In genomic region chr2:110362432-110363283, GRCm38 (mm10) we compare ENCODE assay signal across 8 mouse cellular contexts. TPM values are rescaled to one million over a fixed set of nuclear protein-coding genes. Genes with fewer than 3 reads are reported as not detected.
DNase-seq lines count a peak whose midpoint lies in the region; ATAC-seq and TF ChIP-seq lines count a peak whose summit lies in the region.

Gene Fibin, minus strand, starts transcription at chr2:110363183.

- no peak for TF ChIP-seq POLR2A in brain, embryonic 14.5 days (IDR thresholded peaks at IDR 0.05; ENCODE audit: borderline replicate concordance, extremely low read depth, insufficient read depth, insufficient read length, poor library complexity, severe bottlenecking)
- TF ChIP-seq POLR2A in liver, adult 2 months (IDR thresholded peaks at IDR 0.05; ENCODE audit: extremely low read depth, insufficient read depth, low read length), result no peak

- peak within 1 kb of the TSS; percentile 56 for H3K9ac ChIP-seq in forebrain, embryonic 11.5 days (ENCODE audit: low read length)
- peak within 1 kb of the TSS; percentile 69 for H3K9ac ChIP-seq in heart, embryonic 14.5 days (ENCODE audit: low read length)
- peak within 1 kb of the TSS; percentile 67 for H3K9ac ChIP-seq in kidney, postnatal 0 days (ENCODE audit: low read depth, low read length)
- peak within 1 kb of the TSS; percentile 52 for H3K9ac ChIP-seq in liver, adult 2 months (ENCODE audit: low read depth, low read length)

- no peaks in the 10 kb centered on the region for H3K79me2 ChIP-seq in liver, adult 2 months (ENCODE audit: control insufficient read depth, insufficient read depth, low read length)

- H3K36me3 ChIP-seq in forebrain, embryonic 11.5 days (ENCODE audit: control insufficient read depth, insufficient read depth, low read length), result no peaks in the 10 kb centered on the region
- no peaks in the 10 kb centered on the region for H3K36me3 ChIP-seq in heart, embryonic 14.5 days (ENCODE audit: control insufficient read depth, insufficient read depth, low read length)
- no peaks in the 10 kb centered on the region for H3K36me3 ChIP-seq in kidney, postnatal 0 days (ENCODE audit: insufficient read depth, low read length)
- no peaks in the 10 kb centered on the region for H3K36me3 ChIP-seq in liver, adult 2 months (ENCODE audit: control insufficient read depth, insufficient read depth, low read length)

- H3K27me3 ChIP-seq in forebrain, embryonic 11.5 days (ENCODE audit: control insufficient read depth, insufficient read depth, low read length), result peaks cover 3% of the 10 kb centered on the region; the same call in 1 of the 2 replicates
- H3K27me3 ChIP-seq in heart, embryonic 14.5 days (ENCODE audit: control insufficient read depth, insufficient read depth, low read length), result no peaks in the 10 kb centered on the region
- H3K27me3 ChIP-seq in kidney, postnatal 0 days (ENCODE audit: insufficient read depth, low read length), result no peaks in the 10 kb centered on the region
- no peaks in the 10 kb centered on the region for H3K27me3 ChIP-seq in liver, adult 2 months (ENCODE audit: control insufficient read depth, insufficient read depth, low read length)

- no peak within 1 kb of the TSS for H3K27ac ChIP-seq in forebrain, embryonic 11.5 days (ENCODE audit: low read depth, low read length)
- peak within 1 kb of the TSS; percentile 2 to 49; a peak in 2 of 4 replicates for H3K27ac ChIP-seq in heart, embryonic 14.5 days (replicated peaks in 1 of 2; ENCODE audit: control insufficient read depth in 1 of 2, insufficient read depth in 1 of 2, low read depth in 2 of 2, low read length in 2 of 2)
- peak within 1 kb of the TSS; percentile 57; the same call in 1 of the 2 replicates for H3K27ac ChIP-seq in kidney, postnatal 0 days
- H3K27ac ChIP-seq in liver, adult 2 months (replicated peaks; ENCODE audit: insufficient read depth, low read depth, low read length), result no peak within 1 kb of the TSS

- H3K9me3 ChIP-seq in forebrain, embryonic 11.5 days (ENCODE audit: control insufficient read depth, low read length), result no peaks in the 10 kb centered on the region
- no peaks in the 10 kb centered on the region for H3K9me3 ChIP-seq in heart, embryonic 14.5 days (ENCODE audit: control insufficient read depth, low read length)
- no peaks in the 10 kb centered on the region for H3K9me3 ChIP-seq in kidney, postnatal 0 days (replicated peaks; ENCODE audit: low read length)

- DNase-seq in brain, embryonic 14.5 days (ENCODE audit: low read depth), result peak; percentile 70
- DNase-seq in forebrain, embryonic 11.5 days (ENCODE audit: low spot score), result peak; percentile 76
- peak; percentile 76 for DNase-seq in kidney, postnatal 0 days (ENCODE audit: low spot score)
- DNase-seq in liver, adult 2 months (ENCODE audit: extremely low read depth, low read depth, low spot score), result peak; percentile 69
- DNase-seq in neural tube, embryonic 10.5 days (ENCODE audit: extremely low spot score, low spot score), result peak; percentile 72
- DNase-seq in urinary bladder, adult 2 months (ENCODE audit: low spot score), result peak; percentile 55
- DNase-seq in spleen, adult 12 weeks (ENCODE audit: low spot score), result no peak

- H3K4me2 ChIP-seq in forebrain, embryonic 11.5 days (ENCODE audit: low read depth, low read length, severe bottlenecking), result peak within 1 kb of the TSS; percentile 76
- peak within 1 kb of the TSS; percentile 83 for H3K4me2 ChIP-seq in heart, embryonic 14.5 days (ENCODE audit: low read length)
- peak within 1 kb of the TSS; percentile 65 for H3K4me2 ChIP-seq in kidney, postnatal 0 days (ENCODE audit: low read length)

- peak within 1 kb of the TSS; percentile 40 for H3K4me3 ChIP-seq in forebrain, embryonic 11.5 days (ENCODE audit: low read depth, low read length)
- H3K4me3 ChIP-seq in heart, embryonic 14.5 days (ENCODE audit: control insufficient read depth in 1 of 2, insufficient read depth in 1 of 2, low read depth in 1 of 2, low read length in 2 of 2), result peak within 1 kb of the TSS; percentile 45 to 47
- H3K4me3 ChIP-seq in kidney, postnatal 0 days (replicated peaks; ENCODE audit: low read depth, low read length), result peak within 1 kb of the TSS; percentile 46
- H3K4me3 ChIP-seq in liver, adult 2 months (ENCODE audit: insufficient read depth, low read depth, low read length), result peak within 1 kb of the TSS; percentile 58

- 3% methylated on average over 33 of the region's 33 CpGs for WGBS in forebrain, embryonic 11.5 days
- WGBS in heart, embryonic 14.5 days, result 2% methylated on average over 33 of the region's 33 CpGs
- WGBS in kidney, postnatal 0 days, result under 1% methylated on average over 33 of the region's 33 CpGs
- 5% methylated on average over 33 of the region's 33 CpGs for WGBS in liver, adult 2 months

- peak; percentile 30; the same call in 1 of the 2 replicates for TF ChIP-seq CTCF in brain, embryonic 14.5 days (IDR thresholded peaks at IDR 0.05; ENCODE audit: borderline replicate concordance, extremely low read depth, insufficient read depth, insufficient read length)
- TF ChIP-seq CTCF in kidney, postnatal 0 days (IDR thresholded peaks at IDR 0.05; ENCODE audit: low read depth), result peak; percentile 49
- TF ChIP-seq CTCF in liver, adult 2 months (IDR thresholded peaks at IDR 0.05; ENCODE audit: low read depth, low read length), result peak; percentile 60

- ATAC-seq in forebrain, embryonic 11.5 days (replicated peaks; ENCODE audit: low FRiP score), result peak; percentile 79
- no peak for ATAC-seq in heart, embryonic 14.5 days (ENCODE audit: insufficient number of reproducible peaks, insufficient read depth, low FRiP score, low read depth)
- ATAC-seq in kidney, postnatal 0 days (replicated peaks; ENCODE audit: low FRiP score, low read depth), result peak; percentile 76

- H3K4me1 ChIP-seq in forebrain, embryonic 11.5 days (replicated peaks; ENCODE audit: control insufficient read depth, insufficient read depth, low read length), result no peaks in the 10 kb centered on the region
- no peaks in the 10 kb centered on the region; a peak in 2 of 4 replicates for H3K4me1 ChIP-seq in heart, embryonic 14.5 days (ENCODE audit: control insufficient read depth in 2 of 2, insufficient read depth in 2 of 2, low read length in 2 of 2)
- H3K4me1 ChIP-seq in kidney, postnatal 0 days (replicated peaks; ENCODE audit: insufficient read depth, low read length), result no peaks in the 10 kb centered on the region; the same call in 1 of the 2 replicates
- H3K4me1 ChIP-seq in liver, adult 2 months (ENCODE audit: control insufficient read depth, insufficient read depth, low read length), result peaks cover 4% of the 10 kb centered on the region; the same call in 1 of the 2 replicates

RNA-seq across cellular contexts. Expression of gene Fibin, which starts in this region (rescaled TPM):
- 3.1 and 4.1 TPM in 2 replicates for polyA plus RNA-seq in brain, embryonic 14.5 days (2012; rRNA removed)
- polyA plus RNA-seq in forebrain, embryonic 11.5 days (2014; fragmentation: Nextera tagmentation; extraction: Ambion mirVana), result 3.9 and 5.3 TPM in 2 replicates
- polyA plus RNA-seq in heart, embryonic 14.5 days (2014; fragmentation: Nextera tagmentation; extraction: Ambion mirVana), result 9.7 and 10.6 TPM in 2 replicates
- polyA plus RNA-seq in kidney, postnatal 0 days (2015; fragmentation: Nextera tagmentation; extraction: Ambion mirVana), result 33.7 and 37.0 TPM in 2 replicates
- total RNA-seq in liver, adult 2 months (2014; rRNA removed), result 1.0 and 1.1 TPM in 2 replicates
- polyA plus RNA-seq in liver, adult 2 months (2012; rRNA removed), result 0.37 and 0.38 TPM in 2 replicates
- 21.8 and 22.5 TPM in 2 replicates for polyA plus RNA-seq in urinary bladder, adult 2 months (2012; rRNA removed)

Comparison
In these comparisons a context has a peak if more than half of its experiments do, and no peak if none do; other contexts are left out.
1. H3K27ac ChIP-seq: peak in heart, embryonic 14.5 days (2 of 2) and kidney, postnatal 0 days (single experiment); none in forebrain, embryonic 11.5 days (single experiment) and liver, adult 2 months (single experiment).
2. Peak in every context shown above with its lines, with median percentiles within 50 percentile points of each other: CTCF ChIP-seq, H3K4me2 ChIP-seq, H3K4me3 ChIP-seq and H3K9ac ChIP-seq.